Mouse (Mus musculus): Measurements from ENCODE around the gene Atp5g2. TPM values are rescaled to one million over a fixed set of nuclear protein-coding genes. Genes with fewer than 3 reads are reported as not detected.
"Not testable (repeated sequence)": the region's sequence is repeated elsewhere in the genome, so short reads cannot be mapped to it uniquely, and the experiment has no call there.

Atp5g2 gene
- polyA plus RNA-seq, 1 experiment, result 414 TPM

- under 1% methylated on average over 53 of the region's 53 CpGs for WGBS
- DNase-seq (ENCODE audit: low read depth, low spot score), result peak; percentile 86
Measured at GRCm38 (mm10) chr15:102670767-102671575, 1.2 kb downstream of the Atp5g2 start.

- no peak for DNase-seq (ENCODE audit: low read depth, low spot score)
- WGBS, result 2% methylated on average over 6 of the region's 6 CpGs
Measured at GRCm38 (mm10) chr15:102670281-102670680, 1.9 kb downstream of the Atp5g2 start.

DNA sequence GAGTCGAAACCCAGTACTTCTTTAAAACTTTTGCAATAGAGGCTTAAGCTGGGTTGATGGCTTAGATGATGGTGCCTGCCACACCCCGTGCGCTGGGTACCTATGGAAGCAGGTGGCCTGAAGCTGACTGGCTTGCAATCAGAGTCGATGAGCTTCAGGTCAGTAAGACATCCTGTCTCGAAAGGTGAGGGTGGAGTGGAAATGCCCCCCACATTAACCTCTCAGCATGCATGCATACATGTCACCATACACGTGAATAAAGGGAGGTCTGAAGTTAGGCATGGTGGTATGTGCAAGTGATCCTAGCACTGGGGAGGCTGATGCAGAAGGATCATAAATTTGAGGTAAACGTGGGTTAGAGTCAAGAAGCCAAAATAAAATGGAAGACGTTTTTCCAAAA is 2.6 kb downstream of the Atp5g2 start:
- no peak for DNase-seq (ENCODE audit: low read depth, low spot score)
- 51% methylated on average over 8 of the region's 8 CpGs for WGBS

GRCm38 (mm10) chr15:102665494-102665893 is 6.7 kb downstream of the Atp5g2 start:
- 23% methylated on average over 4 of the region's 4 CpGs for WGBS
- DNase-seq (ENCODE audit: low read depth, low spot score), result no peak

DNA sequence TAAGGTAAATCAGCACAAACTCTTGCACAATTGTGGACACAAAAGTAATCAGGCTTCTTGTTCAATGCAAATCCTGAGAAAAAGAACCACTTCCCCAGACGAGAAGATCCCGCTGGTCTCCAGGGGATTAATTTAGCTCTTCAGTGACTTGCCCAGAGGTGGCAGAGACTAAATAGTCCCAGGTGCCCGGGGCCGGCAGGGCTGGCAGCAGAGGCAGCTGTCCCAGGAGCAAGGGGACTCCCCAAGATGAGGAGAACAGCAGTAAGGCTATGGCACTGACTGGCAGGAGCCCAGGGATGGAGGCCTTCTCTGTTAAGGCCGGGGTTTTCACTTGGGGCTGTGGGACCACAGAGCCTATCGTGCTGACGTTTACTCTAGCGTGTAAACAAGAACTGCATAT is 8.3 kb downstream of the Atp5g2 start:
- WGBS, result 75% methylated on average over 8 of the region's 8 CpGs
- DNase-seq (ENCODE audit: low read depth, low spot score), result no peak

DNA sequence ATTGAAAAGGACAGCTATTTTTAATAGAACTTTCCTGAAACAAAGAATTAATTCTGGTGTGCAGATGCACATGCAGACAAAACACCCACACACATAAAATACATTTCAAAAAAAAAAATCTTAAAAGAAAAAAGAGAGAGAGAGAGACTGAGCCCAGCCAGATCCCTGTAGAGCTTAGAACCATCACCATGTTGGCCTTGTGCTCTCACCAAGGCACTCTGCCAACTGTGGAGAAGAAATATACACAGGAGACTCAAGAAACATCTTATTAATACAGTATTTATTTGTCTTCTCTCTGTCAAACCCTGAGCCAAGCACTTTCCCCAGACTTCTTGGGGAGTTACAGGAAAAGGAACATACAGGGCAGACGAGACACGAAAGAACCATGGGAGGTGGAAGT is 9.6 kb downstream of the Atp5g2 start:
- DNase-seq (ENCODE audit: low read depth, low spot score), result not testable (repeated sequence)
- 66% methylated on average over 2 of the region's 2 CpGs for WGBS

DNA sequence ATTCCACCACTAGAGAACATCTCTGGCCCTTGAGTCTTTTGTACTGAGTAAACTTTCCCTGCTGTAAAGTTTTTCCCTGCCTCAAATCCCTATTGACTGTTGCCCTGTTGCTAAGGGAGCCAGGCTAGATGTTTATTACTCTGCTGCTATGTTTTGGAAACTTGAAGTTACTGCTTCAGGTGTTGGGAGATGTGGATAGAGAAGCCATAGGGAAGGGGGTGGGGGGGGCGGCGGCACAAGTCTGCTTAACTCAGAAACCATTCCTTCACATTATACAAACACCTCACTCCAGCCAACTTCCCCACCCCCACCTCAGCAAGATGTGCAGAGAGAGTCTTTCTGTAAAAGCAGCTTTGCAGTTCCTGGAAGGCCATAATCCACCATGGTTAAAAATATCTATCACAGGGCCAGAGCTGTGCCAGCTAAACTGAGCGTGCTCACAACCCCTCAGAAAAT is 14.2 kb downstream of the Atp5g2 start:
- DNase-seq (ENCODE audit: low read depth, low spot score), result no peak
- 9% methylated on average over 3 of the region's 3 CpGs for WGBS

- 12% methylated on average over 4 of the region's 4 CpGs for WGBS
Measured at GRCm38 (mm10) chr15:102656658-102657057, 15.5 kb downstream of the Atp5g2 start.

DNA sequence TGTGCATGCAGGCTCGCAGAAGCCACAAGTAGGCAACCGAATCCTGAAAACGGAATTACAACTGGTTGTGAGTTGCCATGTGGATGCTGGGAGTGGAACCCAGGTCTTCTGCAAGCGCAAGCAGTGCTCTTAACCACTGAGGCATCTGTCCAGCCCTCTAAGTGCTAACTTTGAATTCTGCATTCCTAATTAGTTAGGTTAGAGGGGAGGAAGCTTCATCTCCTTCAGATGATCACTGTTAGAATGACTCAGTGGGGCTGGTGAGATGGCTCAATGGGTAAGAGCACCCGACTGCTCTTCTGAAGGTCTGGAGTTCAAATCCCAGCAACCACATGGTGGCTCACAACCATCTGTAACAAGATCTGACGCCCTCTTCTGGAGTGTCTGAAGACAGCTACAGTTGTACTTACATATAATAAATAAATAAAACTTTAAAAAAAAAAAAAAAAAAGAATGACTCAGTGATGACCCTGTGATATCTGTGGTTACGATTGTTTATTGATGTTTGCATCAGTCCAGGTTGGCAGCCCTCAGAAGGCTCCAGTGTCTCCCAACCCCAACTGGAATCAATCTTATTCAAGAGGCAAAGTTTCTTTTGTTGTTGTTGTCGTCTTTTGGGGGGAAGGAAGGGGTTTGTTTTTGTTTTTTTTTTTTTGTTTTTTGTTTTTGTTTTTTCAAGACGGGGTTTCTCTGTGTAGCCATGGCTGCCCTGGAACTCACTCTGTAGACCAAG is 20.1 kb downstream of the Atp5g2 start:
- DNase-seq (ENCODE audit: low read depth, low spot score), result not testable (repeated sequence)
- 79% methylated on average over 9 of the region's 9 CpGs for WGBS

More at GRCm38 (mm10) chr15:102656658-102657057, 15.5 kb downstream of the Atp5g2 start:
- DNase-seq (ENCODE audit: low read depth, low spot score), result no peak

DNA sequence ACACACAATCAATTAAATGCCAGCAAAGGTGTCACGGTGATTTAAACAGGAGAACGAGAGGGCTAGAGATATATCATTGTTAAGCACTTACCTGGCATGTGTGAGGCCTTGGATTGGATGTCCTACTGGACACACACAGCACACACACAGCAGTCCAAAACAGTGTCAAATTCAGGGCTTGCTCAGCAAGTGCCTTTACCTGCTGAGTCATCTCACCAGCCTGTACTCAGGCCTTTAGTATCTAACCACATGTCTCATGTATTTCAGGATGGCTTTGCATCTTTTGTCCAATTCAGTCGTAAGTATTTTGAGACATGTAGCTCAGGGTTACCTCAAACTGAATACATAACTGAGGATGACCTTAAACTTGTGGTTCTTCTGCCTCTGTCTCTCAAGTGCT is 21.0 kb downstream of the Atp5g2 start:
- DNase-seq (ENCODE audit: low read depth, low spot score), result no peak
- 83% methylated on average over 3 of the region's 3 CpGs for WGBS

DNA sequence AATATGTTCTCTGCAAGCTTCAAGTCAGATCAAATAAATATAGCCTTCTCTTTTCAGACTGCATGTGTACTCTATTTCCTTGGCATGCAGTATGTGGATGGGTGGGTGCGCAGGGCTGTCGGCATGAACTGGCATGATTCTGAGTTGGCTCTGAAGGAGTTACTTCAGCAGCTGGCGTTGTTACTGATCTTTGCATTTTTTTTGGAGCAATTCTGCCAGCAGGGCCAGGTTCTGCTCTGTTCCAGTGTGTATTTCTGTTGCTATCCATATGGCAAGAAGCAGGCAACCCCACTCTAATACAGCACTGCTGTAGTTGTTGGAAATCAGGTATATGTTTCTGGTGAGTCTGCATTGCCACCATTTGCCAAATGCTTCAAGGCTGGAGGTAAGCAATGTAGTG is 36.3 kb downstream of the Atp5g2 start:
- no peak for DNase-seq (ENCODE audit: low read depth, low spot score)
- 84% methylated on average over 3 of the region's 3 CpGs for WGBS

- WGBS, result 95% methylated on average over 8 of the region's 8 CpGs
- no peak for DNase-seq (ENCODE audit: low read depth, low spot score)
Measured at GRCm38 (mm10) chr15:102634684-102635083, 37.5 kb downstream of the Atp5g2 start.

GRCm38 (mm10) chr15:102625687-102626055 is 46.5 kb downstream of the Atp5g2 start:
- 1% methylated on average over 18 of the region's 18 CpGs for whole genome bisulfite sequencing
- DNase-seq (ENCODE audit: low read depth, low spot score), result no peak

DNA sequence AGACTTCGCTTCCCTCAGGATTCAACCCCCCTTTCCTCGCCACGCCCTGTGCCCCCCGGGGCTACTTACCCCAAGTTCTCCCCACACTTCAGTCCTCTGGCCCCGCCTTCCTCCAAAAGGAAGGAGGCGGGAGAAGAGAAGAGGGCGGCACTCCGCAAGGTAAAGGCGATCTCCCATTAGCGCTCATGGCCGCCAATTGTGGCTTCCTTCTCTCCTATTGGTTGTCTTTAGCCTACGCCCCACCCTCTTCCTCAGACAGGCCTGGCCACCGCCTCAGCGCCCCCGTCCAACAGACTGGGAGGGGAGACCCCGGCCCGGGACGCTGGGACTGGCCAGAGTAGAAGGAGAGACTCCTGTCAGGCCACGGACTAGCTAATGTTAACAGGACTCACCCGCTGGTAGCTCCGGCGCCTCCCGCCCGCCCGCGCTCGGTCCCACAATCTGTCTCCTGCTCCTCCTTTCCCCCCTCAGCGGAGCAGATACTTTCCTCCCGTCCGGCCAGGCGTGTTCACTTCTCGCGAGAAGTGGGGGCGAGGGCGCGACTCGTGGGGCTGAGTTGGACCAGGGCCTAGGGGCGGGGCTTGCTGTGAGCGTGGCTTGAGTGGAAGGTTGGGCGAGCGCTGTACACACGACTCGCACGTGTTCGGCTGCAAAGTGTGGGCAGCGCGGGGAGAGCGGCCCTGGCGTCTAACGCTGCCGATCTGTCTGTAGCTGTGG is 47.0 kb downstream of the Atp5g2 start, which contains the start of the genes Gm28047 and Atf7:
Gene Gm28047 (minus strand): TSS at position 98 of the 717 bp plus-strand sequence.
Gene Atf7 (minus strand): TSS at position 495 of the 717 bp plus-strand sequence.
- peak; percentile 98 for DNase-seq (ENCODE audit: low read depth, low spot score)
- under 1% methylated on average over 50 of the region's 51 CpGs for WGBS

DNA sequence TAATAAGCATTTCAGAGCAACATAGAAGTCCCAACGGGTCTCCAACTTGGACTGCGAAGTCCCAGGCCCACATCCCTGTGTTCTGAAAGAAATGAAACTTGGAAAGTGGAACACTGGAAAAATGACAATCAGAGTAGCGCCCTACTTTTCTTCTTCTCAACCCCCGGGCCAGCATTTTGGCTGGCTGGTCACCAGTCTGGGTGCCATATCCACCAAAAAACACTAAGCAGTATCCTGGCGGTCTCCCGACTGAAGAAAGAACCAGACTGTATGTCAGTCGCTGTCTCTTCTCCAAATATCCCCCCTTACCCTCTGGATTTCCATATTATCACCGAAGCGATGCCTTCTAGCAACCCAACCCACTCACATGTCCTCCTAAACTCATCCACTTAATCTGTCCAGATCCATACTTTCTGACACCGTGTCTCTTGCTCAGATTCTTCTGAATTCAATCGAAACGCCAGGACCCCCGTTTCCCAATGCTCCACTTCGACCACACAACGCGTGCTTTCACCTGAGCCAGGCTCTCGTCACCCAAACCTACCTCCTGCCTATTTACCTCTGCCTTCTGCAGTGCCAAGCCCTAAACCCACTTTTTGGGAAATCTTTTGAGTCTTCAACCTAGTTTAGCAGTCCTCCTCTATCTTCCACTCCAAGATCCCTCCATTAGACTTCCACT is 47.7 kb downstream of the Atp5g2 start:
- under 1% methylated on average over 17 of the region's 17 CpGs for WGBS
- DNase-seq (ENCODE audit: low read depth, low spot score), result no peak

- WGBS, result 54% methylated on average over 3 of the region's 3 CpGs
Measured at GRCm38 (mm10) chr15:102623121-102623520, 49.0 kb downstream of the Atp5g2 start.

GRCm38 (mm10) chr15:102622536-102622935 is 49.6 kb downstream of the Atp5g2 start:
- no peak for DNase-seq (ENCODE audit: low read depth, low spot score)

More at GRCm38 (mm10) chr15:102623121-102623520, 49.0 kb downstream of the Atp5g2 start:
- no peak for DNase-seq (ENCODE audit: low read depth, low spot score)

GRCm38 (mm10) chr15:102620765-102621164 is 51.4 kb downstream of the Atp5g2 start:
- 79% methylated on average over 1 of the region's 1 CpGs for WGBS
- DNase-seq (ENCODE audit: low read depth, low spot score), result no peak

DNA sequence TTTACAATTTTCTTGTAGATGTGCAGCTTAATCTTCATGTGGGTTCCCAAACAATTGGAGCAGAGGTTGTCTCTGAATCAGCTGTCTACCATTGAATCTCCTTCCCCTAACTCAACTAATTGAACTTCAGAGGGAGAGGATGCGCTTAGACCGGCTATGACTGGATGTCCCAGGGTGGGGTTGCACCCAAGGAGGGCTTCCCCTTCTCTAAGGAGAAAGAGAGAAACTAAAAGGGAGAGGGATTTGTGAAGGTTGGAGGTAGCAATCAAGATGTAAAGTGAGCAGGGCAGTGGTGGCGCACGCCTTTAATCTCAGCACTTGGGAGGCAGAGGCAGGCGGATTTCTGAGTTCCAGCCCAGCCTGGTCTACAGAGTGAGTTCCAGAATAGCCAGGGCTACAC is 52.7 kb downstream of the Atp5g2 start:
- 97% methylated on average over 5 of the region's 5 CpGs for WGBS
- no peak for DNase-seq (ENCODE audit: low read depth, low spot score)
